Mouse (Mus musculus) neural tube, embryonic 14.5 days (tissue): Measurements from ENCODE around the gene Mecp2. TPM values are rescaled to one million over a fixed set of nuclear protein-coding genes. Genes with fewer than 3 reads are reported as not detected.

Experiments
- ATAC-seq: fragments of 200-750 bp; cut with Nextera tagmentation; 2 replicates; pipeline ENCODE4 v1.8.0; 2017; ENCODE audit warnings: low read depth, mild to moderate bottlenecking, moderate TSS enrichment, moderate library complexity
- H3K27ac ChIP-seq: fragments of 300-500 bp; sonication (generic); 2 replicates; pipeline ENCODE4 v1.5.1; 2014; ENCODE audit warnings: low read depth, mild to moderate bottlenecking, control low read depth, low read length, moderate library complexity, mixed read lengths
- H3K27me3 ChIP-seq: fragments of 300-500 bp; sonication (generic); 2 replicates; pipeline ENCODE4 v1.6.1; 2014; ENCODE audit warnings: low read length; ENCODE audit not compliant: control insufficient read depth, insufficient read depth
- H3K36me3 ChIP-seq: fragments of 300-500 bp; sonication (generic); 2 replicates; pipeline ENCODE4 v1.6.1; 2014; ENCODE audit warnings: low read length, mixed read lengths; ENCODE audit not compliant: control insufficient read depth, insufficient read depth
- H3K4me1 ChIP-seq: fragments of 300-500 bp; sonication (generic); 2 replicates; pipeline ENCODE4 v1.6.1; 2014; ENCODE audit warnings: low read length; ENCODE audit not compliant: control insufficient read depth, insufficient read depth
- H3K4me2 ChIP-seq: fragments of 300-500 bp; sonication (generic); 2 replicates; pipeline ENCODE4 v1.6.1; 2014; ENCODE audit warnings: mild to moderate bottlenecking, low read depth, low read length, control low read depth
- H3K4me3 ChIP-seq: fragments of 300-500 bp; sonication (generic); 2 replicates; pipeline ENCODE4 v1.5.1; 2014; ENCODE audit warnings: low read depth, low read length, control low read depth, mixed read lengths
- H3K9ac ChIP-seq: fragments of 300-500 bp; sonication (generic); replicated peaks from 2 replicates; pipeline ENCODE4 v1.6.1; 2014; ENCODE audit warnings: low read depth, mild to moderate bottlenecking, control low read depth, low read length, mixed read lengths
- H3K9me3 ChIP-seq: fragments of 300-500 bp; sonication (generic); 2 replicates; pipeline ENCODE4 v1.6.1; 2016; ENCODE audit warnings: low read length; ENCODE audit not compliant: control insufficient read depth
- WGBS: fragments of 180-500 bp; shearing (Covaris S2); extraction: QIAGEN DNeasy Blood & Tissue Kit; methylation state at CpG from one replicate; pipeline ENCODE4 v1.1.7; 2014; 5-methylcytosine and 5-hydroxymethylcytosine counted together
- polyA plus RNA-seq: library from polyadenylated mRNA; unstranded; fragments of >200 nt; fragmentation: Nextera tagmentation; extraction: Ambion mirVana; gene quantifications from 2 replicates; pipeline ENCODE4 v1.2.1, GENCODE M21; 2014

Mecp2 gene
- polyA plus RNA-seq, 1 experiment from 2014 or later, result 16.4 TPM

- Histone ChIP-seq H3K36me3 (no peaks in the 10 kb centered on the region), H3K9ac (no peak overlapping the region), H3K4me3 (no peak overlapping the region), H3K27ac (no peak overlapping the region), H3K9me3 (no peaks in the 10 kb centered on the region), H3K4me1 (no peaks in the 10 kb centered on the region), H3K4me2 (no peak overlapping the region), H3K27me3 (no peaks in the 10 kb centered on the region)
- ATAC-seq, result no peak
- whole genome bisulfite sequencing, result 63% methylated on average over 1 of the region's 1 CpGs
These were observed 105.2 kb downstream of the Mecp2 start for GRCm38 (mm10) chrX:74030000-74030399.

- Histone ChIP-seq H3K9me3 (no peaks in the 10 kb centered on the region), H3K27me3 (no peaks in the 10 kb centered on the region), H3K27ac (peak within 1 kb of the TSS; percentile 78), H3K4me2 (peak within 1 kb of the TSS; percentile 51), H3K4me1 (no peaks in the 10 kb centered on the region), H3K9ac (peak within 1 kb of the TSS; percentile 76), H3K4me3 (peak within 1 kb of the TSS; percentile 49), H3K36me3 (no peaks in the 10 kb centered on the region)
- peak; percentile 89 for ATAC-seq
- WGBS, result 13% methylated on average over 54 of the region's 72 CpGs
These were observed 111.7 kb downstream of the Mecp2 start, which contains the start of gene Irak1 for GRCm38 (mm10) chrX:74023188-74024049. Gene Irak1 (minus strand): TSS chrX:74023918.

- peak overlapping the region; percentile 51 for H3K4me2 ChIP-seq
- no peaks in the 10 kb centered on the region for H3K4me1 ChIP-seq
- no peaks in the 10 kb centered on the region; the same call in 1 of the 2 replicates for H3K36me3 ChIP-seq
- no peak for ATAC-seq
- 44% methylated on average over 6 of the region's 6 CpGs for WGBS
- peak overlapping the region; percentile 49 for H3K4me3 ChIP-seq
- H3K9me3 ChIP-seq, result no peaks in the 10 kb centered on the region
- no peaks in the 10 kb centered on the region for H3K27me3 ChIP-seq
- H3K9ac ChIP-seq, result peak overlapping the region; percentile 76; the same call in 1 of the 2 replicates
- H3K27ac ChIP-seq, result peak overlapping the region; percentile 78; the same call in 1 of the 2 replicates
These were observed 112.4 kb downstream of the Mecp2 start for GRCm38 (mm10) chrX:74022795-74023187.

- Histone ChIP-seq H3K4me3 (no peak overlapping the region), H3K9me3 (no peaks in the 10 kb centered on the region), H3K4me2 (no peak overlapping the region), H3K4me1 (no peaks in the 10 kb centered on the region), H3K27me3 (no peaks in the 10 kb centered on the region), H3K27ac (no peak overlapping the region), H3K36me3 (no peaks in the 10 kb centered on the region; the same call in 1 of the 2 replicates), H3K9ac (no peak overlapping the region)
- ATAC-seq, result no peak
- WGBS, result 100% methylated on average over 1 of the region's 1 CpGs
These were observed 120.6 kb downstream of the Mecp2 start for GRCm38 (mm10) chrX:74014597-74014996.

GRCm38 (mm10) chrX:74008063-74008462, 127.1 kb downstream of the Mecp2 start:
- Histone ChIP-seq H3K4me1 (no peaks in the 10 kb centered on the region), H3K9ac (no peak overlapping the region), H3K27me3 (no peaks in the 10 kb centered on the region), H3K27ac (no peak overlapping the region), H3K36me3 (no peaks in the 10 kb centered on the region), H3K9me3 (no peaks in the 10 kb centered on the region), H3K4me2 (no peak overlapping the region), H3K4me3 (no peak overlapping the region)
- ATAC-seq, result no peak
- 22% methylated on average over 8 of the region's 8 CpGs for WGBS

- 85% methylated on average over 21 of the region's 21 CpGs for WGBS
- no peak; the same call in 1 of the 2 replicates for ATAC-seq
- H3K9ac ChIP-seq, result no peak overlapping the region
These were observed 128.8 kb downstream of the Mecp2 start for GRCm38 (mm10) chrX:74006401-74006800.

GRCm38 (mm10) chrX:74003644-74004043, 131.5 kb downstream of the Mecp2 start:
- no peaks in the 10 kb centered on the region for H3K36me3 ChIP-seq
- no peaks in the 10 kb centered on the region for H3K27me3 ChIP-seq
- no peak overlapping the region for H3K27ac ChIP-seq
- H3K4me1 ChIP-seq, result no peaks in the 10 kb centered on the region
- H3K9me3 ChIP-seq, result no peaks in the 10 kb centered on the region
- no peak for ATAC-seq
- H3K4me3 ChIP-seq, result no peak overlapping the region
- no peak overlapping the region for H3K9ac ChIP-seq
- H3K4me2 ChIP-seq, result no peak overlapping the region
- whole genome bisulfite sequencing, result 71% methylated on average over 2 of the region's 2 CpGs

More at GRCm38 (mm10) chrX:74006401-74006800, 128.8 kb downstream of the Mecp2 start:
- H3K27ac ChIP-seq, result no peak overlapping the region
- H3K27me3 ChIP-seq, result no peaks in the 10 kb centered on the region
- no peaks in the 10 kb centered on the region for H3K4me1 ChIP-seq
- no peaks in the 10 kb centered on the region for H3K36me3 ChIP-seq
- no peaks in the 10 kb centered on the region for H3K9me3 ChIP-seq
- no peak overlapping the region for H3K4me2 ChIP-seq
- H3K4me3 ChIP-seq, result no peak overlapping the region

GRCm38 (mm10) chrX:74001024-74001423, 134.1 kb downstream of the Mecp2 start:
- Histone ChIP-seq H3K9me3 (no peaks in the 10 kb centered on the region), H3K27ac (no peak overlapping the region), H3K4me3 (no peak overlapping the region), H3K27me3 (no peaks in the 10 kb centered on the region), H3K4me2 (no peak overlapping the region), H3K9ac (no peak overlapping the region), H3K4me1 (no peaks in the 10 kb centered on the region), H3K36me3 (no peaks in the 10 kb centered on the region)
- 84% methylated on average over 3 of the region's 3 CpGs for WGBS
- no peak for ATAC-seq
